Mouse (Mus musculus) testis, adult 2 months (tissue): ENCODE data around the gene Maco1. TPM values are rescaled to one million over a fixed set of nuclear protein-coding genes. Genes with fewer than 3 reads are reported as not detected.

Source experiments
- H3K27ac ChIP-seq: fragments of 200-500 bp; 2 replicates; pipeline ENCODE4 v1.5.1; 2012; ENCODE audit warnings: low read depth, low read length; ENCODE audit not compliant: control insufficient read depth, insufficient read depth
- H3K27me3 ChIP-seq: fragments of 200-500 bp; 2 replicates; pipeline ENCODE4 v1.6.1; 2012; ENCODE audit warnings: mild to moderate bottlenecking, low read length, moderate library complexity; ENCODE audit not compliant: control insufficient read depth, insufficient read depth
- H3K36me3 ChIP-seq: fragments of 200-500 bp; 2 replicates; pipeline ENCODE4 v1.6.1; 2012; ENCODE audit warnings: mild to moderate bottlenecking, low read length; ENCODE audit not compliant: control insufficient read depth, insufficient read depth
- H3K4me1 ChIP-seq: fragments of 200-500 bp; 2 replicates; pipeline ENCODE4 v1.6.1; 2012; ENCODE audit warnings: low read length; ENCODE audit not compliant: control insufficient read depth, insufficient read depth
- H3K4me3 ChIP-seq: fragments of 200-500 bp; 2 replicates; pipeline ENCODE4 v1.5.1; 2012; ENCODE audit warnings: low read depth, mild to moderate bottlenecking, low read length, moderate library complexity, mixed read lengths; ENCODE audit not compliant: control insufficient read depth
- CTCF ChIP-seq: fragments of 200-500 bp; IDR thresholded peaks from 2 replicates; pipeline ENCODE4 v1.5.1; 2012; ENCODE audit warnings: low read depth, mild to moderate bottlenecking, inconsistent platforms, low read length, moderate library complexity; ENCODE audit not compliant: control insufficient read depth, insufficient read depth, insufficient replicate concordance
- POLR2A ChIP-seq: fragments of 200-500 bp; IDR thresholded peaks from 2 replicates; pipeline ENCODE4 v1.6.1; 2012; ENCODE audit warnings: low read depth, mild to moderate bottlenecking, inconsistent platforms, low read length, moderate library complexity; ENCODE audit not compliant: control insufficient read depth
- polyA plus RNA-seq: library from polyadenylated mRNA; depleted of rRNA; stranded (reverse); fragments of >200 nt; gene quantifications from 2 replicates; pipeline ENCODE4 v1.2.3, GENCODE M21; 2012; rRNA removed

Maco1 gene
- 14.6 and 15.7 TPM in 2 replicates for polyA plus RNA-seq

- TF ChIP-seq CTCF = no peak
- H3K27ac ChIP-seq = peak within 1 kb of the TSS; percentile 89
- peaks cover 7% of the 10 kb centered on the region for H3K4me1 ChIP-seq
Measured at GRCm38 (mm10) chr4:134853259-134853636, at the start of gene Maco1. TSS of gene Maco1 (minus strand) at chr4:134853345.

GRCm38 (mm10) chr4:134901126-134901525 lies 48.0 kb upstream of the Maco1 start:
- H3K4me3 ChIP-seq = no peak overlapping the region
- no peak overlapping the region for H3K27ac ChIP-seq
- no peaks in the 10 kb centered on the region for H3K4me1 ChIP-seq
- H3K27me3 ChIP-seq = no peaks in the 10 kb centered on the region
- TF ChIP-seq POLR2A (no peak), CTCF (no peak)
- H3K36me3 ChIP-seq = no peaks in the 10 kb centered on the region

More at GRCm38 (mm10) chr4:134853259-134853636, at the start of gene Maco1:
- Histone ChIP-seq H3K36me3 (no peaks in the 10 kb centered on the region), H3K4me3 (peak within 1 kb of the TSS; percentile 94), H3K27me3 (no peaks in the 10 kb centered on the region)

- H3K4me3 ChIP-seq = no peak overlapping the region
- no peak for TF ChIP-seq POLR2A
- no peak for TF ChIP-seq CTCF
- H3K27ac ChIP-seq = no peak overlapping the region
- no peaks in the 10 kb centered on the region for H3K4me1 ChIP-seq
- no peaks in the 10 kb centered on the region for H3K36me3 ChIP-seq
- no peaks in the 10 kb centered on the region for H3K27me3 ChIP-seq
Measured at GRCm38 (mm10) chr4:134897256-134897655, 44.1 kb upstream of the Maco1 start.

GRCm38 (mm10) chr4:134892096-134892495 lies 39.0 kb upstream of the Maco1 start:
- no peak overlapping the region for H3K27ac ChIP-seq
- no peaks in the 10 kb centered on the region for H3K36me3 ChIP-seq
- H3K4me3 ChIP-seq = no peak overlapping the region
- no peaks in the 10 kb centered on the region for H3K4me1 ChIP-seq
- no peak for TF ChIP-seq CTCF
- TF ChIP-seq POLR2A = no peak
- no peaks in the 10 kb centered on the region for H3K27me3 ChIP-seq

GRCm38 (mm10) chr4:134884364-134884763 lies 31.2 kb upstream of the Maco1 start:
- H3K27ac ChIP-seq = no peak overlapping the region
- H3K27me3 ChIP-seq = no peaks in the 10 kb centered on the region
- H3K36me3 ChIP-seq = no peaks in the 10 kb centered on the region
- H3K4me1 ChIP-seq = peaks cover 5% of the 10 kb centered on the region
- no peak overlapping the region for H3K4me3 ChIP-seq
- no peak for TF ChIP-seq POLR2A
- TF ChIP-seq CTCF = no peak

GRCm38 (mm10) chr4:134883808-134884207 lies 30.7 kb upstream of the Maco1 start:
- Histone ChIP-seq H3K36me3 (no peaks in the 10 kb centered on the region), H3K4me3 (no peak overlapping the region), H3K27ac (no peak overlapping the region), H3K4me1 (peaks cover 6% of the 10 kb centered on the region), H3K27me3 (no peaks in the 10 kb centered on the region)
- TF ChIP-seq CTCF = no peak
- no peak for TF ChIP-seq POLR2A

- H3K4me1 ChIP-seq = peaks cover 6% of the 10 kb centered on the region
- no peaks in the 10 kb centered on the region for H3K27me3 ChIP-seq
- no peaks in the 10 kb centered on the region for H3K36me3 ChIP-seq
- H3K4me3 ChIP-seq = no peak overlapping the region
- TF ChIP-seq POLR2A = no peak
- TF ChIP-seq CTCF = peak; percentile 72; the same call in 1 of the 2 replicates
- H3K27ac ChIP-seq = no peak overlapping the region
Measured at GRCm38 (mm10) chr4:134883266-134883665, 30.1 kb upstream of the Maco1 start.

GRCm38 (mm10) chr4:134880041-134880440 lies 26.9 kb upstream of the Maco1 start:
- Histone ChIP-seq H3K27me3 (no peaks in the 10 kb centered on the region), H3K36me3 (no peaks in the 10 kb centered on the region), H3K27ac (no peak overlapping the region), H3K4me3 (no peak overlapping the region), H3K4me1 (peaks cover 6% of the 10 kb centered on the region)
- TF ChIP-seq POLR2A = no peak
- TF ChIP-seq CTCF = peak; percentile 59; the same call in 1 of the 2 replicates
